Mouse (Mus musculus) MEL (cell line): ENCODE data around the gene Slc7a5. TPM values are rescaled to one million over a fixed set of nuclear protein-coding genes. Genes with fewer than 3 reads are reported as not detected.

Experiments used
- DNase-seq: peaks from one replicate; pipeline ENCODE4 v3.0.0; 2011; ENCODE audit warnings: low read depth, low spot score
- H3K27ac ChIP-seq: 2 replicates; pipeline ENCODE4 v1.5.1; 2012; ENCODE audit warnings: low read depth, mild to moderate bottlenecking, control low read depth, low read length, moderate library complexity; ENCODE audit not compliant: control insufficient read depth
- H3K27me3 ChIP-seq, 2 experiments: fragments of 150-350 bp in 1 of 2; sonication (generic) in 1 of 2; 2 replicates each; pipeline ENCODE4 v1.6.1; 2012; ENCODE audit warnings: low read length in 2 of 2, mild to moderate bottlenecking in 2 of 2, improper control_type of control experiment in 1 of 2, moderate library complexity in 1 of 2; ENCODE audit not compliant: insufficient read depth in 2 of 2, control insufficient read depth in 1 of 2
- H3K36me3 ChIP-seq, 2 experiments: 2 replicates each; pipeline ENCODE4 v1.6.1; 2012 to 2014; ENCODE audit warnings: low read length in 2 of 2, improper control_type of control experiment in 1 of 2, inconsistent platforms in 1 of 2, mild to moderate bottlenecking in 1 of 2; ENCODE audit not compliant: insufficient read depth in 2 of 2, control insufficient read depth in 1 of 2
- H3K4me1 ChIP-seq, 2 experiments: fragments of 150-350 bp in 1 of 2; sonication (generic) in 1 of 2; 2 replicates each; pipeline ENCODE4 v1.6.1; 2012; ENCODE audit warnings: low read length in 2 of 2, improper control_type of control experiment in 1 of 2, mild to moderate bottlenecking in 1 of 2; ENCODE audit not compliant: insufficient read depth in 2 of 2, control insufficient read depth in 1 of 2
- H3K4me3 ChIP-seq, 2 experiments: fragments of 150-350 bp in 1 of 2; sonication (generic) in 1 of 2; 2 replicates each; pipeline ENCODE4 v1.5.1; 2012; ENCODE audit warnings: low read depth in 2 of 2, low read length in 2 of 2, mild to moderate bottlenecking in 2 of 2, moderate library complexity in 2 of 2, control low read depth in 1 of 2, improper control_type of control experiment in 1 of 2; ENCODE audit not compliant: control insufficient read depth in 1 of 2, insufficient read depth in 1 of 2
- H3K79me2 ChIP-seq: 2 replicates; pipeline ENCODE4 v1.6.1; 2012; ENCODE audit warnings: mild to moderate bottlenecking, low read length, moderate library complexity; ENCODE audit not compliant: control insufficient read depth, poor library complexity, insufficient read depth
- H3K9ac ChIP-seq: 2 replicates; pipeline ENCODE4 v1.6.1; 2012; ENCODE audit warnings: low read depth, mild to moderate bottlenecking, control low read depth, low read length, moderate library complexity; ENCODE audit not compliant: control insufficient read depth, poor library complexity, severe bottlenecking
- H3K9me3 ChIP-seq: fragments of 150-350 bp; sonication (generic); replicated peaks from 2 replicates; pipeline ENCODE4 v1.6.1; 2012; ENCODE audit warnings: mild to moderate bottlenecking, low read length, improper control_type of control experiment, moderate library complexity; ENCODE audit not compliant: insufficient read depth
- CHD2 ChIP-seq: IDR thresholded peaks from 2 replicates; pipeline ENCODE4 v1.6.1; 2011; ENCODE audit warnings: low read length, improper control_type of control experiment
- EP300 ChIP-seq, 2 experiments: IDR thresholded peaks; 2 replicates each; pipeline ENCODE4 v1.6.1; 2011; ENCODE audit warnings: improper control_type of control experiment in 2 of 2, low read length in 2 of 2, low read depth in 1 of 2, mild to moderate bottlenecking in 1 of 2
- ETS1 ChIP-seq: IDR thresholded peaks from 2 replicates; pipeline ENCODE4 v1.6.1; 2012; ENCODE audit warnings: low read depth, mild to moderate bottlenecking, inconsistent platforms, low read length, improper control_type of control experiment, moderate library complexity
- GATA1 ChIP-seq: IDR thresholded peaks from 2 replicates; pipeline ENCODE4 v1.6.1; 2011; ENCODE audit warnings: low read depth, low read length, improper control_type of control experiment
- MAFK ChIP-seq: IDR thresholded peaks from 2 replicates; pipeline ENCODE4 v1.6.1; 2011; ENCODE audit warnings: low read depth, mild to moderate bottlenecking, low read length, improper control_type of control experiment, borderline replicate concordance
- MAZ ChIP-seq: IDR thresholded peaks from 2 replicates; pipeline ENCODE4 v1.6.1; 2012; ENCODE audit warnings: low read depth, mild to moderate bottlenecking, inconsistent platforms, low read length, improper control_type of control experiment
- POLR2AphosphoS5 ChIP-seq: IDR thresholded peaks from 2 replicates; pipeline ENCODE4 v1.6.1; 2012; ENCODE audit warnings: low read depth, borderline replicate concordance, mild to moderate bottlenecking, inconsistent platforms, low read length, moderate library complexity, mixed read lengths
- RCOR1 ChIP-seq: IDR thresholded peaks from 2 replicates; pipeline ENCODE4 v1.6.1; 2012; ENCODE audit warnings: low read depth, mild to moderate bottlenecking, inconsistent platforms, low read length, improper control_type of control experiment
- SMC3 ChIP-seq: IDR thresholded peaks from 2 replicates; pipeline ENCODE4 v1.6.1; 2011; ENCODE audit warnings: low read depth, low read length, improper control_type of control experiment
- polyA plus RNA-seq, 2 experiments: library from polyadenylated mRNA; stranded (reverse) in 1 of 2; unstranded in 1 of 2; fragments of >175 nt in 1 of 2; fragments of >200 nt in 1 of 2; gene quantifications; 2 replicates each; pipeline versions ENCODE4 v1.2.1 to v1.2.4; 2012; ENCODE audit warnings: low replicate concordance in 2 of 2, low read depth in 1 of 2; ENCODE audit not compliant: insufficient read length in 2 of 2, insufficient read depth in 1 of 2, missing spikeins in 1 of 2
- total RNA-seq: library from RNA; depleted of rRNA; stranded (reverse); fragments of 300-350 nt; gene quantifications from 2 replicates; pipeline ENCODE4 v1.2.3, GENCODE M21; 2012

Slc7a5 gene
- total and polyA plus RNA-seq, 3 experiments, result 55.0 to 263 (median 108) TPM

- DNase-seq, result no peak
- H3K9me3 ChIP-seq, result no peaks in the 10 kb centered on the region
- H3K79me2 ChIP-seq, result no peaks in the 10 kb centered on the region
- no peaks in the 10 kb centered on the region for H3K27me3 ChIP-seq
- 0 out of 4 replicates have a peak, but pooled peaks cover 0 to 3% of the 10 kb centered on the region in 2 experiments for H3K4me1 ChIP-seq
- no peak overlapping the region for H3K4me3 ChIP-seq
- TF ChIP-seq EP300 (IDR thresholded peaks at IDR 0.05; ENCODE audit: low read depth in 1 of 2, low read length in 2 of 2), result no peak
- TF ChIP-seq ETS1, result no peak
- TF ChIP-seq CHD2, result no peak
- TF ChIP-seq, all 39 proteins: peak for 0
- no peak overlapping the region for H3K27ac ChIP-seq
- H3K36me3 ChIP-seq, result no peaks in the 10 kb centered on the region
- no peak overlapping the region for H3K9ac ChIP-seq
Measured at GRCm38 (mm10) chr8:121938732-121939131, 31.2 kb upstream of the Slc7a5 start.

GRCm38 (mm10) chr8:121936391-121936790 is 28.9 kb upstream of the Slc7a5 start:
- Histone ChIP-seq H3K27me3 (no peaks in the 10 kb centered on the region), H3K4me3 (no peak overlapping the region), H3K79me2 (no peaks in the 10 kb centered on the region), H3K27ac (no peak overlapping the region)
- TF ChIP-seq POLR2AphosphoS5, result no peak
- no peak for TF ChIP-seq RCOR1
- TF ChIP-seq GATA1, result no peak
- TF ChIP-seq SMC3, result no peak
- no peak for TF ChIP-seq MAZ
- TF ChIP-seq, all 39 proteins: peak for 0
- Histone ChIP-seq H3K36me3 (peaks cover 0 to 4% of the 10 kb centered on the region in 2 experiments; a peak in 2 of 4 replicates), H3K9me3 (no peaks in the 10 kb centered on the region), H3K4me1 (peaks cover 0 to 3% of the 10 kb centered on the region in 2 experiments; a peak in 2 of 4 replicates), H3K9ac (no peak overlapping the region)
- DNase-seq, result no peak

GRCm38 (mm10) chr8:121935341-121936294 is 28.1 kb upstream of the Slc7a5 start:
- TF ChIP-seq MAFK, result no peak

More at GRCm38 (mm10) chr8:121935341-121936294, 28.1 kb upstream of the Slc7a5 start:
- no peak overlapping the region for H3K9ac ChIP-seq
- H3K27me3 ChIP-seq, result no peaks in the 10 kb centered on the region
- H3K79me2 ChIP-seq, result no peaks in the 10 kb centered on the region
- H3K27ac ChIP-seq, result no peak overlapping the region
- H3K4me1 ChIP-seq, result peaks cover 0 to 3% of the 10 kb centered on the region in 2 experiments; a peak in 2 of 4 replicates
- H3K36me3 ChIP-seq, result peaks cover 0 to 4% of the 10 kb centered on the region in 2 experiments; a peak in 2 of 4 replicates
- H3K9me3 ChIP-seq, result no peaks in the 10 kb centered on the region
- no peak overlapping the region for H3K4me3 ChIP-seq
- no peak for DNase-seq
